Mouse (Mus musculus) kidney, postnatal 0 days (tissue): ENCODE results near the gene Pdgfra. TPM values are rescaled to one million over a fixed set of nuclear protein-coding genes. Genes with fewer than 3 reads are reported as not detected.

ENCODE experiments used
- ATAC-seq: fragments of 200-750 bp; cut with Nextera tagmentation; replicated peaks from 2 replicates; pipeline ENCODE4 v1.8.0; 2017; ENCODE audit warnings: low read depth, moderate number of reproducible peaks, moderate TSS enrichment, moderate library complexity; ENCODE audit not compliant: low FRiP score
- DNase-seq: peaks from one replicate; pipeline ENCODE4 v3.0.0-alpha.2; 2016; ENCODE audit warnings: low spot score
- H3K27ac ChIP-seq: fragments of 300-500 bp; sonication (generic); 2 replicates; pipeline ENCODE4 v1.5.1; 2014; ENCODE audit warnings: mild to moderate bottlenecking
- H3K27me3 ChIP-seq: fragments of 300-500 bp; sonication (generic); 2 replicates; pipeline ENCODE4 v1.6.1; 2014; ENCODE audit warnings: low read length, mixed read lengths; ENCODE audit not compliant: insufficient read depth
- H3K36me3 ChIP-seq: fragments of 300-500 bp; sonication (generic); 2 replicates; pipeline ENCODE4 v1.6.1; 2014; ENCODE audit warnings: low read length, mixed read lengths; ENCODE audit not compliant: insufficient read depth
- H3K4me1 ChIP-seq: fragments of 300-500 bp; sonication (generic); replicated peaks from 2 replicates; pipeline ENCODE4 v1.6.1; 2014; ENCODE audit warnings: antibody characterized with exemption, low read length, mixed read lengths; ENCODE audit not compliant: insufficient read depth
- H3K4me2 ChIP-seq: fragments of 300-500 bp; sonication (generic); 2 replicates; pipeline ENCODE4 v1.6.1; 2014; ENCODE audit warnings: mild to moderate bottlenecking, low read length, moderate library complexity, mixed read lengths
- H3K4me3 ChIP-seq: fragments of 300-500 bp; sonication (generic); replicated peaks from 2 replicates; pipeline ENCODE4 v1.5.1; 2014; ENCODE audit warnings: low read depth, low read length
- H3K9ac ChIP-seq: fragments of 300-500 bp; sonication (generic); 2 replicates; pipeline ENCODE4 v1.6.1; 2014; ENCODE audit warnings: low read depth, low read length
- H3K9me3 ChIP-seq: fragments of 300-500 bp; sonication (generic); replicated peaks from 2 replicates; pipeline ENCODE4 v1.6.1; 2016; ENCODE audit warnings: low read length, inconsistent platforms, mixed read lengths
- CTCF ChIP-seq: IDR thresholded peaks from 2 replicates; pipeline ENCODE4 v1.5.1; 2016; ENCODE audit warnings: antibody characterized with exemption, low read depth, mild to moderate bottlenecking, moderate library complexity
- WGBS: fragments of 180-500 bp; shearing (Covaris S2); extraction: QIAGEN DNeasy Blood & Tissue Kit; methylation state at CpG from one replicate; pipeline ENCODE4 v1.1.7; 2014; 5-methylcytosine and 5-hydroxymethylcytosine counted together
- polyA plus RNA-seq: library from polyadenylated mRNA; unstranded; fragments of >200 nt; fragmentation: Nextera tagmentation; extraction: Ambion mirVana; gene quantifications from 2 replicates; pipeline ENCODE4 v1.2.1, GENCODE M21; 2015

The Pdgfra gene
- polyA plus RNA-seq, 1 experiment from 2014 or later: 23.8 TPM

GRCm38 (mm10) chr5:75153961-75154620, 2.0 kb downstream of the Pdgfra start:
- Histone ChIP-seq H3K9me3 (no peaks in the 10 kb centered on the region), H3K36me3 (no peaks in the 10 kb centered on the region), H3K4me3 (peak overlapping the region; percentile 49), H3K9ac (peak overlapping the region; percentile 75), H3K27me3 (peaks cover 40% of the 10 kb centered on the region), H3K27ac (peak overlapping the region; percentile 89), H3K4me2 (peak overlapping the region; percentile 56), H3K4me1 (peaks cover 4% of the 10 kb centered on the region; the same call in 1 of the 2 replicates)
- peak; percentile 44 for DNase-seq
- WGBS: 1% methylated on average over 27 of the region's 27 CpGs
- no peak for ATAC-seq
- no peak for TF ChIP-seq CTCF

GRCm38 (mm10) chr5:75154621-75155235, 2.6 kb downstream of the Pdgfra start:
- peak overlapping the region; percentile 56 for H3K4me2 ChIP-seq
- H3K36me3 ChIP-seq: no peaks in the 10 kb centered on the region
- peak; percentile 78 for DNase-seq
- no peak for ATAC-seq
- TF ChIP-seq CTCF: no peak
- H3K9me3 ChIP-seq: no peaks in the 10 kb centered on the region
- H3K9ac ChIP-seq: peak overlapping the region; percentile 75
- no peaks in the 10 kb centered on the region for H3K4me1 ChIP-seq
- WGBS: under 1% methylated on average over 21 of the region's 21 CpGs
- peaks cover 36% of the 10 kb centered on the region for H3K27me3 ChIP-seq
- H3K4me3 ChIP-seq: peak overlapping the region; percentile 49
- peak overlapping the region; percentile 89 for H3K27ac ChIP-seq

- H3K27ac ChIP-seq: peak overlapping the region; percentile 89
- DNase-seq (peak; percentile 28), ATAC-seq (no peak)
- peak overlapping the region; percentile 75 for H3K9ac ChIP-seq
- peaks cover 30% of the 10 kb centered on the region for H3K27me3 ChIP-seq
- peak overlapping the region; percentile 74 for H3K4me2 ChIP-seq
- H3K4me3 ChIP-seq: peak overlapping the region; percentile 49
- no peaks in the 10 kb centered on the region for H3K9me3 ChIP-seq
- 0% methylated on average over 7 of the region's 9 CpGs for WGBS
- no peaks in the 10 kb centered on the region for H3K4me1 ChIP-seq
- H3K36me3 ChIP-seq: no peaks in the 10 kb centered on the region
- TF ChIP-seq CTCF: no peak
These were observed 3.2 kb downstream of the Pdgfra start for GRCm38 (mm10) chr5:75155281-75155680.

GRCm38 (mm10) chr5:75155741-75156553, 3.9 kb downstream of the Pdgfra start:
- H3K9ac ChIP-seq: peak overlapping the region; percentile 54
- peak; percentile 83 for TF ChIP-seq CTCF
- no peaks in the 10 kb centered on the region for H3K9me3 ChIP-seq
- under 1% methylated on average over 51 of the region's 52 CpGs for WGBS
- peak overlapping the region; percentile 49 for H3K4me3 ChIP-seq
- no peaks in the 10 kb centered on the region for H3K36me3 ChIP-seq
- peak; percentile 92 for DNase-seq
- H3K27ac ChIP-seq: peak overlapping the region; percentile 70
- peak overlapping the region; percentile 74 for H3K4me2 ChIP-seq
- peak; percentile 85 for ATAC-seq
- no peaks in the 10 kb centered on the region for H3K4me1 ChIP-seq
- H3K27me3 ChIP-seq: peaks cover 24% of the 10 kb centered on the region

- ATAC-seq (peak; percentile 23; the same call in 1 of the 2 replicates), DNase-seq (no peak)
- peak overlapping the region; percentile 49 for H3K4me3 ChIP-seq
- no peaks in the 10 kb centered on the region for H3K9me3 ChIP-seq
- H3K27me3 ChIP-seq: peaks cover 17% of the 10 kb centered on the region
- H3K4me2 ChIP-seq: peak overlapping the region; percentile 74
- H3K36me3 ChIP-seq: no peaks in the 10 kb centered on the region
- no peaks in the 10 kb centered on the region for H3K4me1 ChIP-seq
- WGBS: under 1% methylated on average over 21 of the region's 21 CpGs
- TF ChIP-seq CTCF: no peak
- peak overlapping the region; percentile 54 for H3K9ac ChIP-seq
- peak overlapping the region; percentile 70; the same call in 1 of the 2 replicates for H3K27ac ChIP-seq
These were observed 4.5 kb downstream of the Pdgfra start for GRCm38 (mm10) chr5:75156554-75157036.

- no peaks in the 10 kb centered on the region for H3K36me3 ChIP-seq
- peak overlapping the region; percentile 74 for H3K4me2 ChIP-seq
- ATAC-seq: no peak
- peak overlapping the region; percentile 70; the same call in 1 of the 2 replicates for H3K27ac ChIP-seq
- peak; percentile 92 for DNase-seq
- H3K4me1 ChIP-seq: no peaks in the 10 kb centered on the region
- no peak overlapping the region; the same call in 1 of the 2 replicates for H3K9ac ChIP-seq
- WGBS: 0% methylated on average over 3 of the region's 3 CpGs
- TF ChIP-seq CTCF: peak; percentile 87
- H3K4me3 ChIP-seq: peak overlapping the region; percentile 49
- no peaks in the 10 kb centered on the region for H3K9me3 ChIP-seq
- peaks cover 16% of the 10 kb centered on the region for H3K27me3 ChIP-seq
These were observed 4.9 kb downstream of the Pdgfra start for GRCm38 (mm10) chr5:75157038-75157437.
